Mouse (Mus musculus): ENCODE measurements around the gene Klf7. TPM values are rescaled to one million over a fixed set of nuclear protein-coding genes. Genes with fewer than 3 reads are reported as not detected.
"Not testable (repeated sequence)": the region's sequence is repeated elsewhere in the genome, so short reads cannot be mapped to it uniquely, and the experiment has no call there.

The Klf7 gene
- polyA plus RNA-seq, 1 experiment from 2014 or later = 16.2 TPM

DNA sequence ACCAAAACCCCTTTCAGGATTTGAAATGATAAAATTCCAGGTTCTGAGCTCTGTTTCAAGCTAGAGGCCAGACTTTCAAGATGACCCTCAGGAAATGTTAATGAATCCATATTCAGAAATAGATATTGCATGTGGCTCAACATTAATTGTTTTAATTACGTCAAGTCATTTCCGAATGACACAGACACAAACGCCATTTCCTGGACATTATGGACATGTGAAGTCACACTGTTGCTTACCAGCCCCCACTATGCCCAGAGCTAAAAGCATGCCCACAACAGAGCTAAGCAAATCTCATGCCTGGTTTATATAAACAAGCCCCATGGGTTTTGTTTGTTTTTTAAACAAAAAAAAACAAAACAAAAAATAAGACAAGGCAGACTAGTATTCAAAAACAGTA is 7.5 kb downstream of the Klf7 start:
- Histone ChIP-seq H3K4me1 (ENCODE audit: control insufficient read depth, insufficient read depth, low read length) (peaks cover 11% of the 10 kb centered on the region; the same call in 1 of the 2 replicates), H3K27me3 (ENCODE audit: control insufficient read depth, insufficient read depth, low read length) (no peaks in the 10 kb centered on the region), H3K9ac (ENCODE audit: low read depth, low read length) (no peak overlapping the region), H3K36me3 (ENCODE audit: control insufficient read depth, insufficient read depth, low read length) (no peaks in the 10 kb centered on the region), H3K27ac (ENCODE audit: low read depth, low read length) (no peak overlapping the region), H3K9me3 (replicated peaks; ENCODE audit: control insufficient read depth, low read length) (no peaks in the 10 kb centered on the region), H3K4me2 (no peak overlapping the region), H3K4me3 (ENCODE audit: low read depth, low read length) (no peak overlapping the region)
- WGBS (ENCODE audit: insufficient replicate concordance) = 78% methylated on average over 3 of the region's 3 CpGs
- no peak for ATAC-seq (replicated peaks; ENCODE audit: insufficient number of reproducible peaks, low FRiP score, low TSS enrichment)

DNA sequence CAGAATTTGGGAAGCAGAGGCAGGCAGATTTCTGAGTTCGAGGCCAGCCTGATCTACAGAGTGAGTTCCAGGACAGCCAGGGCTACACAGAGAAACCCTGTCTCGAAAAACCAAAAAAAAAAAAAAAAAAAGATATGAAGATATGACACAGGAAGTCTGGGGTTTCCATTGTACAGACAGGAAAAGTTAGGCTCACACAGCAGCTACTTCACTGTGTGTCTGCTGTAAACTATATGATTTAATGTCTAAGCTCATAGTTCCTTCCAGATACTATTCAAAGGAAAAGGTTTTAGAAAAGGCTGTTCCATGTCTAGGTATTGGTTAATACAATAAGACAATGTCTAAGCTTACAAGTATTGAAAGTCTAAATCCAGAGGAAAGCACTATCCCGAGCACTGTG is 13.4 kb downstream of the Klf7 start:
- not testable (repeated sequence) for H3K4me3 ChIP-seq (ENCODE audit: low read depth, low read length); H3K27me3 ChIP-seq (ENCODE audit: control insufficient read depth, insufficient read depth, low read length); H3K36me3 ChIP-seq (ENCODE audit: control insufficient read depth, insufficient read depth, low read length); ATAC-seq (replicated peaks; ENCODE audit: insufficient number of reproducible peaks, low FRiP score, low TSS enrichment); H3K4me2 ChIP-seq; H3K9me3 ChIP-seq (replicated peaks; ENCODE audit: control insufficient read depth, low read length); H3K27ac ChIP-seq (ENCODE audit: low read depth, low read length); H3K9ac ChIP-seq (ENCODE audit: low read depth, low read length)
- H3K4me1 ChIP-seq (ENCODE audit: control insufficient read depth, insufficient read depth, low read length) = peaks cover 20% of the 10 kb centered on the region
- 79% methylated on average over 2 of the region's 3 CpGs for WGBS (ENCODE audit: insufficient replicate concordance)

DNA sequence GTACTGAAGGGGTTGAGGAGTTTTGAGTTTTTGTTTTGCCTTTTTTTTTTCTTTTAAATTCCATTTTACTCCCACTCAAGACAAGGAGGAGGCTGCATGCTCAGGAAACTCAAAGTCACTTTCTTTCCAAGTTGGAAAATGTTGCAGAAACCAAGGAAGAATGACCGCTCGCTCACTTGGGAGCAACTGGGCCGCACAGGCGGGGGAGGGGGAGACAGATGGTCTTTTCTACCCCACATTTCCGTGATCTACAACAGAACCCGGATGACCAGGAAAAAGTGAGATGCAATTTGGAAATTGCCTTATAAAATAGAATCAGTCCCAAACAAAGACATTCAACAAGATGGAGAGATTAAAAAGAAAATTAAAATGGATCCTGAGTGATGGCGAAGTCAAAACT is 14.6 kb downstream of the Klf7 start:
- ATAC-seq (replicated peaks; ENCODE audit: insufficient number of reproducible peaks, low FRiP score, low TSS enrichment) = no peak
- Histone ChIP-seq H3K27me3 (ENCODE audit: control insufficient read depth, insufficient read depth, low read length) (no peaks in the 10 kb centered on the region), H3K4me3 (ENCODE audit: low read depth, low read length) (no peak overlapping the region), H3K27ac (ENCODE audit: low read depth, low read length) (0 out of 2 replicates have a peak overlapping the region, but pooled peaks have one; percentile 29), H3K4me1 (ENCODE audit: control insufficient read depth, insufficient read depth, low read length) (peaks cover 20% of the 10 kb centered on the region), H3K9me3 (replicated peaks; ENCODE audit: control insufficient read depth, low read length) (no peaks in the 10 kb centered on the region), H3K4me2 (no peak overlapping the region), H3K9ac (ENCODE audit: low read depth, low read length) (no peak overlapping the region), H3K36me3 (ENCODE audit: control insufficient read depth, insufficient read depth, low read length) (0 out of 2 replicates have a peak, but pooled peaks cover 5% of the 10 kb centered on the region)
- WGBS (ENCODE audit: insufficient replicate concordance) = 68% methylated on average over 7 of the region's 7 CpGs

DNA sequence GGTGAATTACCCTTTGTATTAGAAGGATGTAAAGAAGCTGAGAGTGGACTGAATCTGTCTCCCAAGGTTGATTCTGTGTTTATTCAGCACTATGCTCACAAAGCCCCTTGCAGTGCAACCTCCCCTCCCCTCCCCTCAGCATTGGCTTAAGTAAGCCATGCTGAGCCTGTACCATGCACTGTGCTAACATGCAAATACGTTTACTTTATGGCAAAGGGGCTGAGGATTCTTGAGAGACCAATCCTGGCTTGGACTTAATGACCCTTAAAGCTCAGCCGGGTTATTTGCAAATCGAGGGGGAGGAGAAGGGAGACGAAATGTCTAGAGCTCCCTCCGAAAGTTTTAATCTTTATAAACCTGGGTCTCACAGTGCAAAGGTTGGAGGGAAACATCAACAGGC is 16.0 kb downstream of the Klf7 start:
- Histone ChIP-seq H3K27ac (ENCODE audit: low read depth, low read length) (no peak overlapping the region), H3K4me2 (no peak overlapping the region), H3K4me3 (ENCODE audit: low read depth, low read length) (no peak overlapping the region), H3K9ac (ENCODE audit: low read depth, low read length) (no peak overlapping the region), H3K9me3 (replicated peaks; ENCODE audit: control insufficient read depth, low read length) (no peaks in the 10 kb centered on the region), H3K36me3 (ENCODE audit: control insufficient read depth, insufficient read depth, low read length) (0 out of 2 replicates have a peak, but pooled peaks cover 5% of the 10 kb centered on the region), H3K4me1 (ENCODE audit: control insufficient read depth, insufficient read depth, low read length) (peaks cover 16% of the 10 kb centered on the region), H3K27me3 (ENCODE audit: control insufficient read depth, insufficient read depth, low read length) (no peaks in the 10 kb centered on the region)
- 57% methylated on average over 5 of the region's 5 CpGs for WGBS (ENCODE audit: insufficient replicate concordance)
- no peak for ATAC-seq (replicated peaks; ENCODE audit: insufficient number of reproducible peaks, low FRiP score, low TSS enrichment)

DNA sequence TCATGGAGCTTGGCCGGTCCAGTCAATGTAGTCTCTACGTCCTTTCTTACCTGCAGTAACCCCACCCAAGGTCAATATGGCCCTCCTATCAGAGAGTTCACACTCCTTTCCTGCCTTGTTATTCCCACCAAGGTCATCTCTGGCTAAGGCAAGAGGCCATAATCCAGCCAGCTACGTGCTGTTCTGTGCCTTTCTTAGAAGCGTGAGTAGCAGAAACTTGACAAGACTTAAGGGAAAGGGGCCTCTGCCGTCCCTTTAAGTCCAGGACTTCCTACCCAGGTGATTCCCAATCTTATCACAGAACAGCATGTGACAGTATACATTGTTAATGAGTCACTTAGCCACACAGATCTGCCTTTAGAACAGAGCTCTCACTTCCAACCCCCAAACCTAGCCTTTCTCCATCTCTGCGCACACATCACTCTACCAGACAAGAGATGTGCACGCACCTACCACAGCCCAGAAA is 16.9 kb downstream of the Klf7 start:
- H3K27ac ChIP-seq (ENCODE audit: low read depth, low read length) = no peak overlapping the region
- peaks cover 16% of the 10 kb centered on the region for H3K4me1 ChIP-seq (ENCODE audit: control insufficient read depth, insufficient read depth, low read length)

DNA sequence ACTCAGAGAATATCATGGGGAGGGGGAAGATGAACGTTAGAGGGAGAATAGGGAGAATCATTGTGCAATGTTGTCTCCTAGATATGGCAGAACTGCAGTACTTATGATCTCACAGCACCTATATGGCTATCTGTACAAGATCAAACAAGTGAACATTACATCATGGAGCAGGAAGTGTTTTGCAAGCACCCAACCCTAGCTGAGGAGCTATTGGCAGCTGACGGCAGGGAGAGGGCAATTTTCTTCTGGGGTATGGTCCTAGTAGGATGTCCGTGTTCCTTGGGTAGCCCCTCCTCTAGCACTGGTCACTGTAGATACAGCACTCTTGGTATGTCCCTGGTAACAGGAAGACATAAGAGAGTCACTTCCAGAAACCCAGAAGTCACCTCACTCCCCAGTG is 17.4 kb downstream of the Klf7 start:
- Histone ChIP-seq H3K9ac (ENCODE audit: low read depth, low read length) (no peak overlapping the region), H3K4me2 (no peak overlapping the region), H3K27me3 (ENCODE audit: control insufficient read depth, insufficient read depth, low read length) (no peaks in the 10 kb centered on the region), H3K4me1 (ENCODE audit: control insufficient read depth, insufficient read depth, low read length) (peaks cover 19% of the 10 kb centered on the region), H3K27ac (ENCODE audit: low read depth, low read length) (no peak overlapping the region), H3K4me3 (ENCODE audit: low read depth, low read length) (no peak overlapping the region), H3K36me3 (ENCODE audit: control insufficient read depth, insufficient read depth, low read length) (peaks cover 8% of the 10 kb centered on the region; the same call in 1 of the 2 replicates), H3K9me3 (replicated peaks; ENCODE audit: control insufficient read depth, low read length) (no peaks in the 10 kb centered on the region)
- 79% methylated on average over 3 of the region's 3 CpGs for WGBS (ENCODE audit: insufficient replicate concordance)
- ATAC-seq (replicated peaks; ENCODE audit: insufficient number of reproducible peaks, low FRiP score, low TSS enrichment) = no peak; the same call in 1 of the 2 replicates

More for the DNA sequence above, 16.9 kb downstream of the Klf7 start:
- Histone ChIP-seq H3K36me3 (ENCODE audit: control insufficient read depth, insufficient read depth, low read length) (0 out of 2 replicates have a peak, but pooled peaks cover 5% of the 10 kb centered on the region), H3K4me3 (ENCODE audit: low read depth, low read length) (no peak overlapping the region), H3K4me2 (no peak overlapping the region), H3K27me3 (ENCODE audit: control insufficient read depth, insufficient read depth, low read length) (no peaks in the 10 kb centered on the region), H3K9me3 (replicated peaks; ENCODE audit: control insufficient read depth, low read length) (no peaks in the 10 kb centered on the region), H3K9ac (ENCODE audit: low read depth, low read length) (no peak overlapping the region)
- ATAC-seq (replicated peaks; ENCODE audit: insufficient number of reproducible peaks, low FRiP score, low TSS enrichment) = no peak
- 74% methylated on average over 7 of the region's 7 CpGs for WGBS (ENCODE audit: insufficient replicate concordance)

DNA sequence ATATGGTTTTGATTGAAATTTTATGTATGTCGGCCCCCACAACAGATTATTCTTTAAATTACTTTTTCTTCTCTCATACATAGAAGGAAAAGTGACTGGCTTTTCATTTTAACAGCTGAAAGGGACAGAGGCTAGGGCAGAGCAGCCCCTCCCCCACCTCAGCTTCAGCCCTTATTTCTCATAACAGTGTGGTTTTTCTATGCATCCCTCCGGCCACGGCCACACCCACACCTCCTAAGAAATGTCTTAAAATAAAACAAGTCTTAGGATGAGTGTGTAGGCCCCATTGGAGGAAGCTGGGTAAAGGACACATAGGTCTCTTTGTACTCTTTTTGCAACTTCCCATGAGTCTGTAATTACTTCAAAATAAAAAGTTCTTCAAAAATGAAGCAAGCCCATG is 20.8 kb downstream of the Klf7 start:
- Histone ChIP-seq H3K9ac (ENCODE audit: low read depth, low read length) (no peak overlapping the region), H3K4me2 (no peak overlapping the region), H3K9me3 (replicated peaks; ENCODE audit: control insufficient read depth, low read length) (no peaks in the 10 kb centered on the region), H3K4me1 (ENCODE audit: control insufficient read depth, insufficient read depth, low read length) (peaks cover 30% of the 10 kb centered on the region), H3K36me3 (ENCODE audit: control insufficient read depth, insufficient read depth, low read length) (peaks cover 8% of the 10 kb centered on the region; the same call in 1 of the 2 replicates), H3K4me3 (ENCODE audit: low read depth, low read length) (no peak overlapping the region), H3K27ac (ENCODE audit: low read depth, low read length) (no peak overlapping the region), H3K27me3 (ENCODE audit: control insufficient read depth, insufficient read depth, low read length) (no peaks in the 10 kb centered on the region)
- WGBS (ENCODE audit: insufficient replicate concordance) = 70% methylated on average over 3 of the region's 3 CpGs
- ATAC-seq (replicated peaks; ENCODE audit: insufficient number of reproducible peaks, low FRiP score, low TSS enrichment) = no peak

DNA sequence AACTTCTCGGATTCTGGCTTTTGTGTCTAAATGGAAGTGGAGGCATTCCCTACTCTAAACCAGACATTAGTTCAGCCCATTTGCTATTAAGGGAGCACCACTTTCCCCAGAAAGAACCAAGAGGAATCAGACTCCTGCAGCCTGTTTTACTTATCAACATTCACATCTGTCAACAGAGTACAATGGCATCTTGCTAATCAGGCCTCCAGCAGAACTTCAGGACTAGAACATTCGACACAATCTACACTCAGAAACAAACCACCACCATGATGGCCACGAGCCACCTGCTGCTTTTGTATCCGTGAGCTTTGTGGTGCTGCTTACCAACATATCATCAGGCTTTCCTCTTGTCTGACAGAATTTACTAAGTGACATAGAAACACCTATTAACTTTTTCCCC is 23.3 kb downstream of the Klf7 start:
- no peak overlapping the region for H3K4me2 ChIP-seq
- H3K4me1 ChIP-seq (ENCODE audit: control insufficient read depth, insufficient read depth, low read length) = peaks cover 14% of the 10 kb centered on the region
- H3K27me3 ChIP-seq (ENCODE audit: control insufficient read depth, insufficient read depth, low read length) = no peaks in the 10 kb centered on the region
- no peaks in the 10 kb centered on the region for H3K9me3 ChIP-seq (replicated peaks; ENCODE audit: control insufficient read depth, low read length)
- 35% methylated on average over 4 of the region's 4 CpGs for WGBS (ENCODE audit: insufficient replicate concordance)
- peaks cover 3% of the 10 kb centered on the region; the same call in 1 of the 2 replicates for H3K36me3 ChIP-seq (ENCODE audit: control insufficient read depth, insufficient read depth, low read length)
- no peak for ATAC-seq (replicated peaks; ENCODE audit: insufficient number of reproducible peaks, low FRiP score, low TSS enrichment)
- H3K4me3 ChIP-seq (ENCODE audit: low read depth, low read length) = no peak overlapping the region
- no peak overlapping the region for H3K9ac ChIP-seq (ENCODE audit: low read depth, low read length)
- no peak overlapping the region for H3K27ac ChIP-seq (ENCODE audit: low read depth, low read length)

DNA sequence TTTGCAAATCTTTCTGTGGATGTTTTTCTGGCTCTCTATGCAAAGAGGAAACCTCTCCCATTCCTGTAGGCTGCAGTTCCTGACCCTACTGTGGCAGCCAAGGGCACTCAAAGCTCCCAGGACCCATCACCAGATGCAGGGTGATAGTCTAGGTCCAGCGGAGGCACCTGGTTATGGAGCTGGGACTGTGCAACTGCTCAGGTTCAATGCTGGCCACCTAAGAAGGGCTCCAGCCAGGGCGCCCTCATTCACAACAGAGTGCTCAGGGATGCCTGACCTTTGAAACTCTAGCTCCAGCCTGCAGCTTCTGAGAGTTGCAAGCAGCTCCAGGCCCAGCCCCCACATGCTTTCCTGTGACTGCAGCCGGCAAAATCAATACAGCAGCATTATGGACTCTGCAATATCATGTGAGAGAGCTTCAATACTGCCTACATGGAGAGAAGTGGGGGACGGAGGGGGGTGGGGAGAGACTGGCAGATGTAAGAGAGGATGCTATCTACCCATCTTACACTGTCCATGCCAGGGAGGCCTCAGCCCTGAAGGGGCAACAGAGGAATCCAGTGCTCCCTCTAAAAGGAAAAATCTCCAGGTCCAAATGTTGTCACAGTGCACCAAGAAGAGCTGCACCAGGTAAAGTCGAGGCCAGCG is 24.3 kb downstream of the Klf7 start:
- no peaks in the 10 kb centered on the region for H3K9me3 ChIP-seq (replicated peaks; ENCODE audit: control insufficient read depth, low read length)
- no peak overlapping the region for H3K4me3 ChIP-seq (ENCODE audit: low read depth, low read length)
- no peak overlapping the region for H3K9ac ChIP-seq (ENCODE audit: low read depth, low read length)
- H3K27me3 ChIP-seq (ENCODE audit: control insufficient read depth, insufficient read depth, low read length) = no peaks in the 10 kb centered on the region
- H3K4me1 ChIP-seq (ENCODE audit: control insufficient read depth, insufficient read depth, low read length) = peaks cover 14% of the 10 kb centered on the region
- H3K27ac ChIP-seq (ENCODE audit: low read depth, low read length) = no peak overlapping the region
- WGBS (ENCODE audit: insufficient replicate concordance) = 58% methylated on average over 6 of the region's 6 CpGs
- peaks cover 3% of the 10 kb centered on the region; the same call in 1 of the 2 replicates for H3K36me3 ChIP-seq (ENCODE audit: control insufficient read depth, insufficient read depth, low read length)
- no peak overlapping the region for H3K4me2 ChIP-seq
- ATAC-seq (replicated peaks; ENCODE audit: insufficient number of reproducible peaks, low FRiP score, low TSS enrichment) = no peak

All from heart, embryonic 11.5 days (tissue).